Mouse (Mus musculus) regulatory T cell (primary cell): ENCODE data around the gene Art5.

Source experiments
- in situ Hi-C: fragments of 300-600 bp; cut with MboI, MseI; formaldehyde crosslinking; loops from one replicate; pipeline ENCODE4 v1.15.1; 2025; ENCODE audit warnings: high pct_unique_total_duplicates

Gene Art5

GRCm38 (mm10) chr7:102109171-102109570 lies at the start of gene Art5:
TSS of gene Art5 (minus strand) at chr7:102109489.
- in situ Hi-C loops: no loop called here

GRCm38 (mm10) chr7:102153691-102154090 lies 44.4 kb upstream of the Art5 start:
- in situ Hi-C loops: no loop called here

- in situ Hi-C loops: no loop called here
Observed at GRCm38 (mm10) chr7:102137898-102138297, 28.6 kb upstream of the Art5 start.

GRCm38 (mm10) chr7:102137464-102137863 lies 28.2 kb upstream of the Art5 start:
- in situ Hi-C loops: no loop called here

GRCm38 (mm10) chr7:102132395-102132794 lies 23.1 kb upstream of the Art5 start:
- in situ Hi-C loops: no loop called here

- in situ Hi-C loops: no loop called here
Observed at GRCm38 (mm10) chr7:102120326-102120725, 11.0 kb upstream of the Art5 start.

GRCm38 (mm10) chr7:102117382-102117781 lies 8.1 kb upstream of the Art5 start:
- in situ Hi-C loops: no loop called here

DNA sequence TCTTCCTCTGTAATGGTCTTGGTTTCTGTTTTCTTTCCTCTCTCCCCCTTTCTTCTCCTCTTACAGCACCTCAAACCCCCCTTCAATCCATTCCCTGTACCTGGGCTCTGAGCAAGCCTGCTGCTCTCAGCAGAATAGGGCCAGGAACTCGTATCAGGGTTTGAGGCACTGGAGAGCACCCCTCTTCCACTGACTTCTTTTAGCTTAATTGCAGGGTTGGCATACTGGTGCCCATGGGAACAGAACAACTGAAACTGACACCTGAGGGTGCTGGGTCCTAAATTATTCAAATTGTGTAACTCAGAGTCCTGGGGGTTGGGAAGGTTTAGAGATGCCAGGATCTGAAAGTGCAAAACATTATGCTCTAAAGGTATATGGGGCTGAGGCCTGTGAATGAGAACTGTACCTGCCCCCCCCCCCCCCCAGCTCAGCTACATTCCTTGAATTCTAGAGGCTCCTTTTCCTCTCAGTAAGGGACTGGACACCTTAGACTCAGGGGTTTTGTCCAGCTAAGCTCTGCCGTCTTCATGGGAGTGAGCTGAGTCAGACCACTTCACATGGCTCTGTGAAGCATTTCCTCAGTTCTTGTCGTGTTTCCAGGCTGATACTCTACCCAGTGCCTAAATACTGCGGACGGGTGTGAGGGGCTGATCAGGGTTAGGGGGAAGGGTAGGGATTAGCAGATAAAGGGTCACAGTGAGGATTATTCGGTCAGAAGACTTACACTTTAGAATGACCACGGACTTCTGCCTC lies 7.5 kb upstream of the Art5 start, which contains the start of gene Chrna10:
TSS of gene Chrna10 (minus strand) at position 250 of the 753 bp plus-strand sequence.
- in situ Hi-C loops: no loop called here

- in situ Hi-C loops: no loop called here
Observed at GRCm38 (mm10) chr7:102113151-102113729, 4.0 kb upstream of the Art5 start.

- in situ Hi-C loops: no loop called here
Observed at GRCm38 (mm10) chr7:102109746-102110145, 457 bp upstream of the Art5 start.

- in situ Hi-C loops: no loop called here
Observed at GRCm38 (mm10) chr7:102108206-102108605, 1.1 kb downstream of the Art5 start.

DNA sequence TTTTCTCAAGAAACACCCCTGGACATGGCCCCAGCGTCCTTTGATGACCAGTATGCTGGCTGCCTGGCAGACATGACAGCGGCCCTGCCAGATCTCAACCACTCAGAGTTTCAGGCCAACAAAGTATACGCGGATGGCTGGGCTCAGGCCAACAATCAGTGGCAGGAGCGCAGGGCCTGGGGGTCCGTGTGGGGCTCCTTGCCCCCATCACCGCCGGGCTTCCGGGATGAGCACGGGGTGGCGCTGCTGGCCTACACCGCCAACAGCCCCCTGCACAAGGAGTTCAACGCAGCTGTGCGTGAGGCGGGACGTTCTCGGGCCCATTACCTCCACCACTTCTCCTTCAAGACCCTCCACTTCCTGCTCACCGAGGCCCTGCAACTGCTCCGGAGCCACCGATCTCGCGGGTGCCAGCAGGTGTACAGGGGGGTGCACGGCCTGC lies 2.6 kb downstream of the Art5 start:
- in situ Hi-C loops: no loop called here

DNA sequence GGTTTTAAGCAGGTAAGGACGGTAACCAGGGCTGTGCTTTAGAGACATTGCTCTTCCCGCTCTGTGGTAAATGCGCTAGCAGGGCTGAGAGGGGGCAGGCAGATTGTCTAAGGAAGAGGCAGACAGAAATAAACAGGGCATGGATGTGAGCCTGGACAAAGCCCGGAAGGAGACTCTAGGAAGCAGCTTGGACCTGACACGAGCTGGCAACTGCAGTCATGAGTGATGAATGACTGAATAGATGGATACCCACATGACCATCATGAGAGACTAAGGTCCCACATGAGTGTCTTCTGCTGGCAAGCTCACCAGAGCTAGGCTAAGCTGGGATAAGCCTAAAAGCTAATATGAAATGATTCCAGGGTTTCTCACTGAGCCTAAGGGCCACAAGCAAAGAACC lies 5.2 kb downstream of the Art5 start:
- in situ Hi-C loops: no loop called here

GRCm38 (mm10) chr7:102103555-102103954 lies 5.7 kb downstream of the Art5 start:
- in situ Hi-C loops: no loop called here

DNA sequence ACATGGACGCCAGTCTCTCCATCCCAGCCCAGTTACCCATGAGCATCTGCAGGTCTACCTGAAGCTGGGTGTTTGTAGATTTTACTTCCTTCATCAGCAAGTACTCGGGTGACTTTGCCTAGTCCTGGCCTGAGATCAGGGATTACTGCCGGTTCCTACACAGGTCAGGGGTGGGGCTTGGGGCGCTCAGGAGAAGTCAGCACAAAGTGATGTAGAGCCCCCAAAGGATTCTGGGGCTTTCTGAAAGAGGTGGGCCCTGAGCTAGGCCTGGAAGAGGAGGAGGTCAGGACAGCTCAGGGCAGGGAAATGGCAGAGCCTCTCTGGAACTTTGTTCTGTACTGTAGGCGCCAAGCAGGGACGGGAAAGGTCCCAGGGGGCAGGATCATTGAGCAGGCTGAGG lies 6.6 kb downstream of the Art5 start:
- in situ Hi-C loops: no loop called here

DNA sequence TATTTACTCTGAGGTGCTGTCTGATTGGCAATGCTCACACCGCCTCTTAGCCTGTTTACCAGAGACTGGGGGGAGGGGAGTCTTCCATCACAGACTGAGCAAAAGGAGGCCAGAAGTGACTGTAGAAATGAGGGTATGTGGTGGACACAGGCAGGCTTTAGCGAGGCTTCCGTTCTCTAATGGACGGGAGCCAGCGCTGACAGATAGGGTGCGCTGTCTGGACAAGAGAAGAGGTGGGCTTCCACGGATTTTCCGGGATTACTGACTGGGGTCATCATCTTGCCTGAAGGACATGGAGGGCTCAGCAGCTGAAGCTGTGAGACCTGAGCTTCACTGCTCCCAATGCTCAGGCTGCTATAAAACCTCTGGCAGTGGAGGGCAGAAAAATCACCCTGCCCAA lies 7.0 kb downstream of the Art5 start:
- in situ Hi-C loops: no loop called here

GRCm38 (mm10) chr7:102101487-102101886 lies 7.8 kb downstream of the Art5 start, which contains the start of gene Art1:
TSS of gene Art1 (plus strand) at chr7:102101743.
- in situ Hi-C loops: no loop called here

DNA sequence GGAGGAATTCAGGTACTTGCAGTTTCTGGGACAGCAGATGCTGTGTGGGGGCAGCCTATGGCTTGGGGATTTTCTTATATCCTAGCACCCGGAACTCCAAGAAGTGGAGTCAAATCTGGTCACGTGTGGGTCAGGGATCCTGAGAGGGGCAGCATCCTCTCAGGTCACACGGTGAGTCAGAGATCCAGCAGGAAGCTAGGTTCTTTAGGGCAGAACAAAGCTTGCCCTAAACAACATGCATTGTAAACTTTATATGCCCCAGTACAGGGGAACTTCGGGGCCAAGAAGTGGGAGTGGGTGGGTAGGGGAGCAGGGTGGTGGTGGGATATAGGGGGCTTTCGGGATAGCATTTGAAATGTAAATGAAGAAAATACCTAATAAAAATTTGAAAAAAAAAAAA lies 8.4 kb downstream of the Art5 start:
- in situ Hi-C loops: no loop called here

DNA sequence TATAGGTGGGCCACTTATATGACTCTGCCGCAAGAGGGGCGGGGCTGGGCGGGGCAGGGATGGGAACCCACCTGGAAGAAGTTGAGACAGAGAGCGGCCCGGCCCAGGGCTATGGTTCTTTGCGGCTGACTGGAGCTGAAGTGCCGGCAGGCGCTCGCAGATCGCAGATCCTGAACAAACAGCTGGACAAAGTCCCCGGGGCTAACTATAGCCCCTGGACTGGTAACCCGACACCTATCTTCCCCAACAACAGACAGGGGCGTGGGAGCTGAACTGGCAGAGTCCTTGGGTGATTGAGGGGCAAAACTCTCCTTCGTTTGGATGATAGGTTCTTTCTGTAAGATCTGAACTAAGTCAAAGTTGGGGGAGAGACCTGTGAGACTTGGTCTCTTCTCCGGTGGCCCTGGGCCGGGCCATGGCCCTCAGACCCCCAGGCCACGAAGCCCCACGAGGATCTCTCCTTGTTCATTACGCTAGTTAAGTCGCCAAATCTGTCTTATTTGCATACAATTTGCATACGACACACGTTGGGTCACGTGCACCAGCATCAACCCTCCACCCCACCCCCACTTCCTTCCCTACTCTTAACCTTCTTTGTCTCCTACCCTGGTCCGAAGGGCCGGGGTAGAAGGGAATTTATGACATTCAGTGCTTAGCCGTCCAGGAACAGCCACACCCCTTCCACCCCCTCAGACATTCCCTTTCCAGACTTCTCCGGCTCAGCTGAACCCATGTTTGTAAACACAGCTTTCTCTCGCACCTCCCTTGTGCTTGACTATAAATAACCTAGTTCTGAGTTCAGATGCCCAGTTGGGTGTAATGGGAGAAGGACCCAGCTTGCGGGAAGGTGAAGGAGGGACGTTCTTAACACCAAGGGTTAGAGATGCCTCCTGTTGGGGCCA lies 9.3 kb downstream of the Art5 start:
- in situ Hi-C loops: no loop called here

GRCm38 (mm10) chr7:102087336-102087735 lies 22.0 kb downstream of the Art5 start:
- in situ Hi-C loops: no loop called here

GRCm38 (mm10) chr7:102084041-102084696 lies 25.1 kb downstream of the Art5 start:
- in situ Hi-C loops: no loop called here

DNA sequence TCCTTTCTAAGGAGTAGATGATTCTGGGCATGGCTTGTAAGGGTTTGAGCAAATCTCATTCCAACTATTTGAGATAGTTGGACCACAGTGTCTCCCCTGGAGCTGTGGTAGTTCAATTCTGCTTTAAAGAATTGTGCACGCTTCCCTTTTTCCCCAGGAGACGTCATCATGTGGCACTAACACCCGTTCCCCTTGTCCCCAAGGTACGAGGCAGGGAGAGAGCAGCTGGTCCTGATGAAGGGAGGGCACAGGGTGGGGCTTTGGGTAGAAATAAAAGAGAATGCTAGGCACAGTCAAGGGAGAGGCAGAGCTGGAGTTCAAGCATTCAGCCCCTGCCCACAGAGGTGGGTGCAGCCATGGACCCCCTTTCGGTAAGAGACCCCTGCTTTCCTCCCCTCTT lies 26.5 kb downstream of the Art5 start, which contains the start of gene Trpc2:
TSS of gene Trpc2 (plus strand) at position 301 of the 400 bp plus-strand sequence.
- in situ Hi-C loops: no loop called here
